In the genomic region with DNA sequence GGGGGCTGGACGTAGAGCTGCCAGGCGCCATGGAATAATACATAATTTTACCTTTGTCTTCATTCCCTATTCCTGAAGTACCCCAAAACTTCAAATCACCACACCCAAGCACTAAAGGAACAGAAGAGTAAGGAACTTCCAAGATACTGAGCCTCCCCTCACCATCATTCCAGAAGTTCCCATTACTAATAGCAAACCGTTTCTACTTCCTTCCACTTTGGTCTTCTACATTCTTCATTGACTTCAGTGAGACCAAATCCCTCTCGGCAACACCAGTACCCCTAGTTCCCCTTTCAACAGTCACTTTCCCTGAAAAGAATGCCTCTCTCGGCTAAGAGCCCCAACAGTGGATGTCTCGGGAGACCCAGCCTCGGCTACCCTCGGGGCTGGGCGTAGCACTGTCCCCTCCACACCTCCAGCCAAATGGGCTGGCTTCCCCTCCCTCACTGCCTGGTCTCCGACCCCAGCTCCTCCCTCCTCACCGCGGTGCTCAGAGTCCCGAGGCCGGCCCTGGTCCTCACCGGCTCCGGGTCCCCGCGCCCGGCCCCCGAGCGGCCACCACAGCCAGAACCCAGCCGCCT, we compare ENCODE assay signal across 8 mouse cellular contexts. TPM values are rescaled to one million over a fixed set of nuclear protein-coding genes. Genes with fewer than 3 reads are reported as not detected.
DNase-seq lines count a peak whose midpoint lies in the region; ATAC-seq and TF ChIP-seq lines count a peak whose summit lies in the region.

No protein-coding gene starts in this region.

- H3K9ac ChIP-seq in forebrain, embryonic 14.5 days (ENCODE audit: low read length): peak overlapping the region; percentile 94
- H3K9ac ChIP-seq in liver, postnatal 0 days (replicated peaks): peak overlapping the region; percentile 99

- peaks cover 30% of the 10 kb centered on the region for H3K36me3 ChIP-seq in C2C12 (ENCODE audit: control insufficient read depth, insufficient read depth)
- H3K36me3 ChIP-seq in forebrain, embryonic 14.5 days (ENCODE audit: control insufficient read depth, insufficient read depth, low read length): peaks cover 8% of the 10 kb centered on the region
- peaks cover 25% of the 10 kb centered on the region for H3K36me3 ChIP-seq in liver, postnatal 0 days (replicated peaks; ENCODE audit: insufficient read depth, low read length)

- H3K4me1 ChIP-seq in forebrain, embryonic 14.5 days (ENCODE audit: control insufficient read depth, insufficient read depth, low read length): peaks cover 9% of the 10 kb centered on the region
- H3K4me1 ChIP-seq in liver, postnatal 0 days (ENCODE audit: insufficient read depth): peaks cover 17% of the 10 kb centered on the region

- H3K27ac ChIP-seq in gastrocnemius, adult 2 months: peak overlapping the region; percentile 95
- peak overlapping the region; percentile 96 for H3K27ac ChIP-seq in forebrain, embryonic 14.5 days (ENCODE audit: low read depth, low read length)
- peak overlapping the region; percentile 99 for H3K27ac ChIP-seq in liver, postnatal 0 days (ENCODE audit: low read depth)

- TF ChIP-seq CTCF in gastrocnemius, adult 2 months (IDR thresholded peaks at IDR 0.05): no peak
- TF ChIP-seq CTCF in C2C12 (IDR thresholded peaks at IDR 0.05; ENCODE audit: control insufficient read depth, insufficient read depth, insufficient read length): no peak
- TF ChIP-seq CTCF in liver, postnatal 0 days (IDR thresholded peaks at IDR 0.05; ENCODE audit: low read depth): no peak

- H3K4me2 ChIP-seq in forebrain, embryonic 14.5 days (ENCODE audit: low read length): peak overlapping the region; percentile 79
- peak overlapping the region; percentile 92 for H3K4me2 ChIP-seq in liver, postnatal 0 days (ENCODE audit: low read depth, low read length)

- peaks cover 10% of the 10 kb centered on the region for H3K79me3 ChIP-seq in C2C12 (ENCODE audit: low read depth)

- peak overlapping the region; percentile 93 for H3K4me3 ChIP-seq in gastrocnemius, adult 2 months
- peak overlapping the region; percentile 68 for H3K4me3 ChIP-seq in C2C12 (ENCODE audit: insufficient read depth, poor library complexity, severe bottlenecking)
- peak overlapping the region; percentile 92 for H3K4me3 ChIP-seq in forebrain, embryonic 14.5 days (ENCODE audit: low read depth, low read length)
- peak overlapping the region; percentile 95 for H3K4me3 ChIP-seq in liver, postnatal 0 days (ENCODE audit: low read depth, low read length)

- WGBS in forebrain, embryonic 14.5 days: under 1% methylated on average over 21 of the region's 22 CpGs
- WGBS in liver, postnatal 0 days (ENCODE audit: insufficient replicate concordance): 2% methylated on average over 22 of the region's 22 CpGs

- H3K27me3 ChIP-seq in C2C12 (ENCODE audit: control insufficient read depth, insufficient read depth, insufficient read length): no peaks in the 10 kb centered on the region
- no peaks in the 10 kb centered on the region for H3K27me3 ChIP-seq in forebrain, embryonic 14.5 days (replicated peaks; ENCODE audit: control insufficient read depth, insufficient read depth, low read length)
- no peaks in the 10 kb centered on the region for H3K27me3 ChIP-seq in liver, postnatal 0 days (ENCODE audit: insufficient read depth, low read length)

- intact Hi-C loops in gastrocnemius, adult 2 months (cut with DNase I): no loop called here

- H3K9me3 ChIP-seq in forebrain, embryonic 14.5 days (replicated peaks; ENCODE audit: control insufficient read depth, low read length): no peaks in the 10 kb centered on the region
- no peaks in the 10 kb centered on the region for H3K9me3 ChIP-seq in liver, postnatal 0 days (ENCODE audit: low read length)

- no peak for TF ChIP-seq EP300 in liver, postnatal 0 days (IDR thresholded peaks at IDR 0.05; ENCODE audit: low read depth)

- peak overlapping the region; percentile 72 for H3ac ChIP-seq in C2C12 (ENCODE audit: control insufficient read depth, insufficient read length, low read depth)

- H3K79me2 ChIP-seq in C2C12 (ENCODE audit: control insufficient read depth, insufficient read depth): peaks cover 26% of the 10 kb centered on the region

- ATAC-seq in forebrain, embryonic 14.5 days: no peak
- no peak for ATAC-seq in liver, postnatal 0 days

- DNase-seq in gastrocnemius, adult 2 months: no peak
- no peak for DNase-seq in gastrocnemius, postnatal 10 days
- no peak for DNase-seq in forebrain, embryonic 14.5 days (ENCODE audit: low spot score)
- DNase-seq in liver, postnatal 0 days: no peak
- DNase-seq in urinary bladder, postnatal 25 days (ENCODE audit: low spot score): no peak
- DNase-seq in ovary, postnatal 14 days (ENCODE audit: low spot score): no peak
- no peak for DNase-seq in embryo, embryonic 10 days (ENCODE audit: low spot score)

TF ChIP-seq in C2C12, 6 proteins besides CTCF, POLR2A, EP300 and RAD21:
- TF ChIP-seq MYOG (IDR thresholded peaks at IDR 0.05; ENCODE audit: control insufficient read depth, extremely low read depth, insufficient read length): no peak
- no peak for TF ChIP-seq MAX (IDR thresholded peaks at IDR 0.05)
- no peak for TF ChIP-seq CEBPB (IDR thresholded peaks at IDR 0.05; ENCODE audit: low read depth)
- TF ChIP-seq MYOD1 (IDR thresholded peaks at IDR 0.05; ENCODE audit: control insufficient read depth, insufficient read length, low read depth): no peak
- no peak for TF ChIP-seq FOSL1 (IDR thresholded peaks at IDR 0.05; ENCODE audit: insufficient read depth, low read length, poor library complexity, severe bottlenecking)
- no peak for TF ChIP-seq USF1 (IDR thresholded peaks at IDR 0.05; ENCODE audit: low read depth)

RNA-seq across cellular contexts. Expression of a gene that starts 0.6 kb away (rescaled TPM):
- total RNA-seq in gastrocnemius, adult 2 months (2021): 10 to 100 TPM; 90.3 to 94.5 TPM
- 10 to 100 TPM; 82.7 to 83.2 TPM for total RNA-seq in gastrocnemius, postnatal 10 days (2021)
- polyA plus RNA-seq in C2C12 (2012; fragmentation: generic; extraction: Trizol): 27.0 TPM
- 89.4 and 98.8 TPM in 2 replicates for polyA plus RNA-seq in forebrain, embryonic 14.5 days (2014; fragmentation: Nextera tagmentation; extraction: Ambion mirVana)
- 23.0 and 26.2 TPM in 2 replicates for polyA plus RNA-seq in liver, postnatal 0 days (2015; fragmentation: Nextera tagmentation; extraction: Ambion mirVana)

RNA-seq across cellular contexts. Expression of a gene that starts 8.5 kb away (rescaled TPM):
- not detected for total RNA-seq in gastrocnemius, adult 2 months (2021)
- total RNA-seq in gastrocnemius, postnatal 10 days (2021): 1 to 10 TPM; 2.1 to 2.4 TPM
- polyA plus RNA-seq in C2C12 (2012; fragmentation: generic; extraction: Trizol): 0.16 TPM
- 0.27 and 0.83 TPM in 2 replicates for polyA plus RNA-seq in forebrain, embryonic 14.5 days (2014; fragmentation: Nextera tagmentation; extraction: Ambion mirVana)
- 0.46 and 0.69 TPM in 2 replicates for polyA plus RNA-seq in liver, postnatal 0 days (2015; fragmentation: Nextera tagmentation; extraction: Ambion mirVana)

RNA-seq across cellular contexts. Expression of a gene that starts 9.3 kb away (rescaled TPM):
- total RNA-seq in gastrocnemius, adult 2 months (2021): 1 to 10 TPM; 3.0 to 3.2 TPM
- 10 to 100 TPM; 14.0 to 18.8 TPM for total RNA-seq in gastrocnemius, postnatal 10 days (2021)
- 34.7 TPM for polyA plus RNA-seq in C2C12 (2012; fragmentation: generic; extraction: Trizol)
- polyA plus RNA-seq in forebrain, embryonic 14.5 days (2014; fragmentation: Nextera tagmentation; extraction: Ambion mirVana): 41.0 and 43.8 TPM in 2 replicates
- polyA plus RNA-seq in liver, postnatal 0 days (2015; fragmentation: Nextera tagmentation; extraction: Ambion mirVana): 29.8 and 34.7 TPM in 2 replicates

RNA-seq across cellular contexts. Expression of a gene that starts 21.6 kb away (rescaled TPM):
- 10 to 100 TPM; 22.5 to 27.7 TPM for total RNA-seq in gastrocnemius, adult 2 months (2021)
- total RNA-seq in gastrocnemius, postnatal 10 days (2021): 10 to 100 TPM in 1 of 2 experiments, 1 to 10 TPM in 1; 9.3 to 11.0 TPM
- 9.6 TPM for polyA plus RNA-seq in C2C12 (2012; fragmentation: generic; extraction: Trizol)
- polyA plus RNA-seq in forebrain, embryonic 14.5 days (2014; fragmentation: Nextera tagmentation; extraction: Ambion mirVana): 9.1 and 9.8 TPM in 2 replicates
- 27.7 and 27.9 TPM in 2 replicates for polyA plus RNA-seq in liver, postnatal 0 days (2015; fragmentation: Nextera tagmentation; extraction: Ambion mirVana)

RNA-seq across cellular contexts. Expression of a gene that starts 49.2 kb away (rescaled TPM):
- total RNA-seq in gastrocnemius, adult 2 months (2021): 1 to 10 TPM; 8.8 to 9.7 TPM
- 1 to 10 TPM; 7.1 to 8.8 TPM for total RNA-seq in gastrocnemius, postnatal 10 days (2021)
- 7.3 TPM for polyA plus RNA-seq in C2C12 (2012; fragmentation: generic; extraction: Trizol)
- polyA plus RNA-seq in forebrain, embryonic 14.5 days (2014; fragmentation: Nextera tagmentation; extraction: Ambion mirVana): 3.8 and 4.5 TPM in 2 replicates
- polyA plus RNA-seq in liver, postnatal 0 days (2015; fragmentation: Nextera tagmentation; extraction: Ambion mirVana): 2.5 and 2.9 TPM in 2 replicates
